Mouse (Mus musculus): ENCODE measurements around the gene Mllt10. TPM values are rescaled to one million over a fixed set of nuclear protein-coding genes. Genes with fewer than 3 reads are reported as not detected.

Mllt10 gene
- polyA plus RNA-seq, 1 experiment from 2014 or later = 73.6 TPM

GRCm38 (mm10) chr2:18181631-18182030 is 126.6 kb downstream of the Mllt10 start:
- no peaks in the 10 kb centered on the region for H3K27me3 ChIP-seq
- no peaks in the 10 kb centered on the region for H3K9me3 ChIP-seq
- no peak overlapping the region for H3K4me3 ChIP-seq
- WGBS = 83% methylated on average over 3 of the region's 3 CpGs
- no peak overlapping the region for H3K9ac ChIP-seq
- no peak overlapping the region for H3K27ac ChIP-seq
- H3K36me3 ChIP-seq = peaks cover 38% of the 10 kb centered on the region
- H3K4me1 ChIP-seq = no peaks in the 10 kb centered on the region
- no peak overlapping the region for H3K4me2 ChIP-seq
- no peak for ATAC-seq (ENCODE audit: insufficient number of reproducible peaks, insufficient read depth, low FRiP score, low TSS enrichment, low read depth)

- H3K4me2 ChIP-seq = no peak overlapping the region
- no peak for ATAC-seq (ENCODE audit: insufficient number of reproducible peaks, insufficient read depth, low FRiP score, low TSS enrichment, low read depth)
- H3K36me3 ChIP-seq = peaks cover 38% of the 10 kb centered on the region
- H3K4me1 ChIP-seq = no peaks in the 10 kb centered on the region
- no peak overlapping the region for H3K27ac ChIP-seq
- no peak overlapping the region for H3K9ac ChIP-seq
- no peaks in the 10 kb centered on the region for H3K27me3 ChIP-seq
- no peaks in the 10 kb centered on the region for H3K9me3 ChIP-seq
- no peak overlapping the region for H3K4me3 ChIP-seq
Observed at GRCm38 (mm10) chr2:18183079-18183478, 128.0 kb downstream of the Mllt10 start.

- H3K9me3 ChIP-seq = no peaks in the 10 kb centered on the region
- H3K36me3 ChIP-seq = peaks cover 50% of the 10 kb centered on the region
Observed at GRCm38 (mm10) chr2:18188367-18188766, 133.3 kb downstream of the Mllt10 start.

DNA sequence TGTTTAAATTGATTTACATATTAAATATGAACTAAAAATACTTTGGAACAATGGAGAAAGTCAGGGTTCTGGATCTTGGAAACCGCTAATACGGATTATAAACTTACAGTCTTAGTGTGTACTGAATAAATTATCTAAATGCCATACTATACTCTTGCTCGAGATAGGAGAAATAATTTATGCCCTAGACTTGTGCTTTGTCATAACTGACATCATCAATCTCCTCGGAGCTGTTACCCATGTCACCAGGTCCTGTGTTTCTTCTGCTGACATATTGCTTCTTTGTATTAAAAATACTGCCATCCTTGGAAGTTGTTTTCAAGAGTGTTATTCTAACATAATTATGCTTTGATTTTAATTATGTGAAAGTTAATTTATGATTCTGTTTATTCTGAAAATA is 140.2 kb downstream of the Mllt10 start:
- Histone ChIP-seq H3K9me3 (no peaks in the 10 kb centered on the region), H3K27me3 (no peaks in the 10 kb centered on the region), H3K4me2 (no peak overlapping the region), H3K27ac (no peak overlapping the region), H3K4me3 (no peak overlapping the region), H3K9ac (no peak overlapping the region), H3K36me3 (peaks cover 30% of the 10 kb centered on the region), H3K4me1 (peaks cover 26% of the 10 kb centered on the region)
- 86% methylated on average over 4 of the region's 4 CpGs for WGBS
- no peak for ATAC-seq (ENCODE audit: insufficient number of reproducible peaks, insufficient read depth, low FRiP score, low TSS enrichment, low read depth)

More at GRCm38 (mm10) chr2:18188367-18188766, 133.3 kb downstream of the Mllt10 start:
- 100% methylated on average over 2 of the region's 2 CpGs for WGBS
- no peak overlapping the region for H3K9ac ChIP-seq
- no peaks in the 10 kb centered on the region for H3K27me3 ChIP-seq
- H3K27ac ChIP-seq = no peak overlapping the region
- peaks cover 2% of the 10 kb centered on the region; the same call in 1 of the 2 replicates for H3K4me1 ChIP-seq
- H3K4me3 ChIP-seq = no peak overlapping the region
- no peak overlapping the region for H3K4me2 ChIP-seq
- ATAC-seq (ENCODE audit: insufficient number of reproducible peaks, insufficient read depth, low FRiP score, low TSS enrichment, low read depth) = no peak

DNA sequence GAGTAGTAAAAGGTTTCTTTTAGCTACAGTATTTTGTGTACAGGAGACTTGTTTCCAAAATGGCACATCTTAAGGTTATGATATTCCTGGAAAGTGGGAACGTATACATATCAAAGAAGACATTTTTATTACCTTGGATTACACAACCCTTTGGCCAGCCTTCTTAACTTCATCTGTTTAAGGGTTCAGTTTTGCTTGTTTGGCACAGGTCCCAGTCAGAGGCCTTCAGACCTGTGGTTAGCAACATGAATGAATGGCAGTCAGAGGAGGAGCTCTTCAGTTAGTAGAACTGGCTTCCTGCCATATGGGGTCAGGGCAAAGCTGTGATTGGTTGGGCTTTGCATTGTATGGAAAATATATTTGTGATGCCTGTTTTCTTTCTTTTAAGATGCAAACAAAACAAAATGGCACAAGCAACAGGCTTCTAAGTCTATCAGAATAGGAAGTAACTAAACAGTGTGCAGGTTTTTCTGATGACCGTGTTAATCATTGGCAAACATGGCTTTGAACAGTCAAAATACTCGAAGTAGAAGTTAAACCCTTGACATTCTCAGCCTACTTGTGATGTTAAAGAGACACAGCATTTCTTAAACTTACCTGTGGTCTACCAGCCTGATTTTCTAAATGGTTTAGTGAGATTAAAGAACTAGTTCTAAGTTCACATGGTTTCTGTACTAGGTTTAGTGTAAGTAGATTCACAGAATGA is 140.8 kb downstream of the Mllt10 start:
- peak; percentile 76; the same call in 1 of the 2 replicates for ATAC-seq (ENCODE audit: insufficient number of reproducible peaks, insufficient read depth, low FRiP score, low TSS enrichment, low read depth)
- no peak overlapping the region for H3K4me2 ChIP-seq
- H3K4me1 ChIP-seq = peaks cover 26% of the 10 kb centered on the region
- H3K4me3 ChIP-seq = no peak overlapping the region
- H3K27me3 ChIP-seq = no peaks in the 10 kb centered on the region
- no peak overlapping the region for H3K9ac ChIP-seq
- 0 out of 2 replicates have a peak overlapping the region, but pooled peaks have one; percentile 14 for H3K27ac ChIP-seq
- H3K36me3 ChIP-seq = peaks cover 29% of the 10 kb centered on the region
- H3K9me3 ChIP-seq = no peaks in the 10 kb centered on the region
- WGBS = 62% methylated on average over 3 of the region's 3 CpGs

DNA sequence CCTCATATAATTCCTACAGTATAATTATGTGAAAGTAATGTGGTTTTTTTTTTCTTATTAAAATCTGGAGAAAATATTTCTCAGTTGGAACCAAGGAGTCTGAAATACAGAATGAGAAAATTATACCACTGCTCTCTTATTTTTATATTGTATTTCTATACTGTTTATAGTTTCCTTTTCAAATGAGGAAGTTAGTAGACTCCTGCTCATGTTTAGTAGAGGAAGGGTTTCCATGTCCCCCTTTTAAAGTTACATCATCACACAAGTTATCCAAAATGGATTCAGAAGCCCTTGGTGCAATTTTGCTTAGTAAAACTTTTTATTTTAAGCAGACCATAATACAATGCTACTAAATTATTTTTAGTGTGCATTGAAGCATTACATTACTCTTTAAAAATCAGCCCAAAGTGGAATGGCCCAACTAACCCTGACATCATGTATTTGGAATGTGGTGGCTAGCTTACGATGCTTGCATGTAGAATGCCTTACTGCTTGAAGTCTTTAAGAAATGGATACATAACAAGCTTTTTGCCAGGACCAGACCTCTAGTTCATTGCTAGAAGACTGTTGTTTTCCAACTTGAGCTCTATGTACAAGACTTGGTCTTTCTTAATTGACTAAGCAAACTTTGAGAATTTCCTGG is 146.9 kb downstream of the Mllt10 start:
- H3K4me2 ChIP-seq = no peak overlapping the region
- H3K27me3 ChIP-seq = no peaks in the 10 kb centered on the region
- H3K27ac ChIP-seq = no peak overlapping the region
- H3K9me3 ChIP-seq = no peaks in the 10 kb centered on the region
- no peak overlapping the region for H3K4me3 ChIP-seq
- WGBS = 76% methylated on average over 1 of the region's 1 CpGs
- peaks cover 8% of the 10 kb centered on the region for H3K4me1 ChIP-seq
- ATAC-seq (ENCODE audit: insufficient number of reproducible peaks, insufficient read depth, low FRiP score, low TSS enrichment, low read depth) = no peak
- H3K36me3 ChIP-seq = peaks cover 62% of the 10 kb centered on the region
- H3K9ac ChIP-seq = no peak overlapping the region

- Histone ChIP-seq H3K9ac (no peak overlapping the region), H3K27me3 (no peaks in the 10 kb centered on the region), H3K36me3 (peaks cover 67% of the 10 kb centered on the region), H3K4me3 (no peak overlapping the region), H3K27ac (no peak overlapping the region), H3K9me3 (no peaks in the 10 kb centered on the region), H3K4me1 (no peaks in the 10 kb centered on the region), H3K4me2 (no peak overlapping the region)
- ATAC-seq (ENCODE audit: insufficient number of reproducible peaks, insufficient read depth, low FRiP score, low TSS enrichment, low read depth) = no peak
- WGBS = 97% methylated on average over 4 of the region's 4 CpGs
Observed at GRCm38 (mm10) chr2:18202923-18203322, 147.9 kb downstream of the Mllt10 start.

- no peak overlapping the region for H3K4me2 ChIP-seq
- WGBS = 63% methylated on average over 3 of the region's 3 CpGs
- H3K9ac ChIP-seq = no peak overlapping the region
- ATAC-seq (ENCODE audit: insufficient number of reproducible peaks, insufficient read depth, low FRiP score, low TSS enrichment, low read depth) = no peak
- H3K36me3 ChIP-seq = peaks cover 75% of the 10 kb centered on the region
- H3K4me1 ChIP-seq = no peaks in the 10 kb centered on the region
- H3K27ac ChIP-seq = no peak overlapping the region
- no peaks in the 10 kb centered on the region for H3K27me3 ChIP-seq
- no peak overlapping the region for H3K4me3 ChIP-seq
- no peaks in the 10 kb centered on the region for H3K9me3 ChIP-seq
Observed at GRCm38 (mm10) chr2:18205118-18205517, 150.1 kb downstream of the Mllt10 start.

GRCm38 (mm10) chr2:18206811-18207210 is 151.8 kb downstream of the Mllt10 start:
- H3K36me3 ChIP-seq = peaks cover 81% of the 10 kb centered on the region
- no peaks in the 10 kb centered on the region for H3K27me3 ChIP-seq
- H3K4me1 ChIP-seq = no peaks in the 10 kb centered on the region
- WGBS = 88% methylated on average over 10 of the region's 10 CpGs
- no peak for ATAC-seq (ENCODE audit: insufficient number of reproducible peaks, insufficient read depth, low FRiP score, low TSS enrichment, low read depth)
- H3K9me3 ChIP-seq = no peaks in the 10 kb centered on the region
- H3K4me3 ChIP-seq = no peak overlapping the region
- H3K27ac ChIP-seq = no peak overlapping the region
- no peak overlapping the region for H3K4me2 ChIP-seq
- no peak overlapping the region for H3K9ac ChIP-seq

DNA sequence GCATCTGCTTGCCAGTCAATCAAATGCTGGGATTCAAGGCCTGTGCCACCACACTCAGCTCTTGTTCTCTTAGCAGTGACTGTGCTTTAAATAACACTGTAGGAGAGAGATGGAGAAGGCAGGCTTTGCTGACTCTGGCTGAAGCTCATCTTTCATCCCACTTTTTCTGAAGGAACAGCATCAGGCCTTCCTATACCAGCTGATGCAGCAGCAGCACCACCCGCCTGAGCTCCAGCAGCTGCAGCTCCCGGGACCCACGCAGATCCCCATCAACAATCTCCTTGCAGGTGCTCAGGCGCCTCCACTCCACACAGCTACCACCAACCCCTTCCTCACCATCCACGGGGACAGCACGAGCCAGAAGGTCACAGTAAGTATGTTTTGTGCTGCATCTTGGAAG is 153.5 kb downstream of the Mllt10 start:
- no peaks in the 10 kb centered on the region for H3K9me3 ChIP-seq
- H3K36me3 ChIP-seq = peaks cover 81% of the 10 kb centered on the region
- H3K4me3 ChIP-seq = no peak overlapping the region
- no peak overlapping the region for H3K4me2 ChIP-seq
- no peak overlapping the region for H3K9ac ChIP-seq
- WGBS = 82% methylated on average over 6 of the region's 6 CpGs
- no peaks in the 10 kb centered on the region for H3K4me1 ChIP-seq
- no peaks in the 10 kb centered on the region for H3K27me3 ChIP-seq
- H3K27ac ChIP-seq = no peak overlapping the region
- ATAC-seq (ENCODE audit: insufficient number of reproducible peaks, insufficient read depth, low FRiP score, low TSS enrichment, low read depth) = no peak

DNA sequence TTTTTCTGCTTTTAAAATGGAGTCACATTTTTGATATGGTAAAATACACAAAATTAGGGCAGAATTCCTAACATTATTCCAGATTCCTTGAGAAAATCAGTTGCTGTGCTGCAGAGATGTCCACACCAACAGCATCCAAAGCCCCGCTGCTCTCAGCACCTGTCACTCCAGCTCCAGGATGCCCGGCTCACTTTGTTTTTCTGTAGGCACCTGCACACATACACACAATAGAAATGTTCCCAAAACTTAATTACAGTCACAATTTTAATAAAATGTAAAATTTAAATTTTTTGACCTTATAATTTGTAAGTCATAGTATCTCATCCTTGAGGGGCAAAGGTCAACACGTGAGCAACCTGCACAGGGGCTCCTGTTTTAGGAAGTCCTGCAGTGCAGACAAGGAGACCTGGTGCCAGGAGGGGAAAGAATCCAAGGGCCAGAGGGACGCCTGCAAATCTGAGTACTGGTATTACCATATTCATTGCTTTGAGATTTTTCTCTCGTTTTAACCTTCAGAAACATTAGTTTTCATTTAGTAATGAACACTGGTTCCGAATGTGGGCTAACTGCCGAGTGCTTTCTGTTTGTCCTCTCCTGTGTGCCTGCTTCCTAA is 154.3 kb downstream of the Mllt10 start:
- Histone ChIP-seq H3K27me3 (no peaks in the 10 kb centered on the region), H3K4me1 (no peaks in the 10 kb centered on the region), H3K4me2 (no peak overlapping the region), H3K27ac (no peak overlapping the region), H3K36me3 (peaks cover 81% of the 10 kb centered on the region), H3K9me3 (no peaks in the 10 kb centered on the region), H3K9ac (no peak overlapping the region), H3K4me3 (no peak overlapping the region)
- ATAC-seq (ENCODE audit: insufficient number of reproducible peaks, insufficient read depth, low FRiP score, low TSS enrichment, low read depth) = no peak
- WGBS = 86% methylated on average over 7 of the region's 7 CpGs

DNA sequence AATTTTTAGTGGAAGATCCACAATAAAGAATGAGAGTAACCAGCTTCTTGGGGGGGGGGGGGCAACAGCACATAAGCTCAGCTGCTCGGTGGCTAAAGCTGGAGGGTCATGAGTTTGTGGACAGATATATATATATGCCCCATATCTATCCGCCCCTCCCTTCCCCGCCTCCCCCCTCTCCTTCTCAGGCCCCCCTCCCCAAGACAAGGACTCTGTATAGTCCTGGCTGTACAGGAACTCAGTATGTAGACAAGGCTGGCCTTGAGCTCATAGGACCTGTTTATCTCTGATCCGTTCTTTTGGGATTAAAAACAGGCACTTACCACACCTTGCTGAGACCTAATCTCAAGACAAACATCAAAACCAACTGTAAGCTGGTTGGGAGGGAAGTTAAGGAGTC is 154.9 kb downstream of the Mllt10 start:
- ATAC-seq (ENCODE audit: insufficient number of reproducible peaks, insufficient read depth, low FRiP score, low TSS enrichment, low read depth) = no peak
- Histone ChIP-seq H3K9ac (no peak overlapping the region), H3K4me3 (no peak overlapping the region), H3K4me1 (no peaks in the 10 kb centered on the region), H3K9me3 (no peaks in the 10 kb centered on the region), H3K27ac (no peak overlapping the region), H3K4me2 (no peak overlapping the region), H3K36me3 (peaks cover 83% of the 10 kb centered on the region), H3K27me3 (no peaks in the 10 kb centered on the region)
- WGBS = 88% methylated on average over 4 of the region's 4 CpGs
